Mouse (Mus musculus): ENCODE measurements around the gene Tmem214. TPM values are rescaled to one million over a fixed set of nuclear protein-coding genes. Genes with fewer than 3 reads are reported as not detected.
"Not testable (repeated sequence)": the region's sequence is repeated elsewhere in the genome, so short reads cannot be mapped to it uniquely, and the experiment has no call there.

The Tmem214 gene
- polyA plus RNA-seq, 1 experiment from 2014 or later: 63.3 TPM

- DNase-seq (ENCODE audit: low spot score); H3K27ac ChIP-seq (replicated peaks); H3K9me3 ChIP-seq (replicated peaks); H3K27me3 ChIP-seq (ENCODE audit: low read depth, poor library complexity, severe bottlenecking); H3K4me3 ChIP-seq: not testable (repeated sequence)
- H3K4me1 ChIP-seq: peaks cover 12% of the 10 kb centered on the region
- peaks cover 14% of the 10 kb centered on the region for H3K36me3 ChIP-seq
- 88% methylated on average over 4 of the region's 4 CpGs for WGBS
These were observed 14.0 kb downstream of the Tmem214 start for GRCm38 (mm10) chr5:30881839-30882238.

- H3K4me3 ChIP-seq: peak overlapping the region; percentile 73
- DNase-seq (ENCODE audit: low spot score): no peak
- H3K36me3 ChIP-seq: peaks cover 10% of the 10 kb centered on the region
- peaks cover 30% of the 10 kb centered on the region for H3K4me1 ChIP-seq
- H3K27me3 ChIP-seq (ENCODE audit: low read depth, poor library complexity, severe bottlenecking): no peaks in the 10 kb centered on the region
- 63% methylated on average over 4 of the region's 4 CpGs for WGBS
- H3K9me3 ChIP-seq (replicated peaks): no peaks in the 10 kb centered on the region
- peak overlapping the region; percentile 94; the same call in 1 of the 2 replicates for H3K27ac ChIP-seq (replicated peaks)
These were observed 18.4 kb downstream of the Tmem214 start for GRCm38 (mm10) chr5:30886209-30886608.

- Histone ChIP-seq H3K36me3 (peaks cover 15% of the 10 kb centered on the region), H3K27ac (replicated peaks) (peak overlapping the region; percentile 94), H3K4me3 (peak overlapping the region; percentile 73), H3K27me3 (ENCODE audit: low read depth, poor library complexity, severe bottlenecking) (no peaks in the 10 kb centered on the region), H3K9me3 (replicated peaks) (no peaks in the 10 kb centered on the region), H3K4me1 (peaks cover 30% of the 10 kb centered on the region)
- no peak for DNase-seq (ENCODE audit: low spot score)
- WGBS: 42% methylated on average over 5 of the region's 5 CpGs
These were observed 18.9 kb downstream of the Tmem214 start for GRCm38 (mm10) chr5:30886731-30887130.

GRCm38 (mm10) chr5:30887331-30887761 lies 19.5 kb downstream of the Tmem214 start:
- H3K9me3 ChIP-seq (replicated peaks): no peaks in the 10 kb centered on the region
- H3K4me3 ChIP-seq: peak overlapping the region; percentile 73
- H3K27ac ChIP-seq (replicated peaks): peak overlapping the region; percentile 94
- peaks cover 30% of the 10 kb centered on the region for H3K4me1 ChIP-seq
- no peaks in the 10 kb centered on the region for H3K27me3 ChIP-seq (ENCODE audit: low read depth, poor library complexity, severe bottlenecking)
- DNase-seq (ENCODE audit: low spot score): peak; percentile 83
- peaks cover 21% of the 10 kb centered on the region for H3K36me3 ChIP-seq
- under 1% methylated on average over 19 of the region's 19 CpGs for WGBS

- DNase-seq (ENCODE audit: low spot score): peak; percentile 95
- Histone ChIP-seq H3K36me3 (peaks cover 27% of the 10 kb centered on the region), H3K4me3 (peak overlapping the region; percentile 73), H3K27me3 (ENCODE audit: low read depth, poor library complexity, severe bottlenecking) (no peaks in the 10 kb centered on the region), H3K9me3 (replicated peaks) (no peaks in the 10 kb centered on the region), H3K4me1 (peaks cover 30% of the 10 kb centered on the region), H3K27ac (replicated peaks) (peak overlapping the region; percentile 94)
- under 1% methylated on average over 28 of the region's 28 CpGs for WGBS
These were observed 20.1 kb downstream of the Tmem214 start for GRCm38 (mm10) chr5:30887858-30888336.

- H3K27ac ChIP-seq (replicated peaks): peak within 1 kb of the TSS; percentile 94
- under 1% methylated on average over 42 of the region's 42 CpGs for WGBS
- no peaks in the 10 kb centered on the region for H3K9me3 ChIP-seq (replicated peaks)
- H3K4me3 ChIP-seq: peak within 1 kb of the TSS; percentile 73
- H3K27me3 ChIP-seq (ENCODE audit: low read depth, poor library complexity, severe bottlenecking): no peaks in the 10 kb centered on the region
- peaks cover 33% of the 10 kb centered on the region for H3K36me3 ChIP-seq
- peaks cover 30% of the 10 kb centered on the region for H3K4me1 ChIP-seq
- peak; percentile 98 for DNase-seq (ENCODE audit: low spot score)
These were observed 20.7 kb downstream of the Tmem214 start, which contains the start of gene Agbl5 for GRCm38 (mm10) chr5:30888337-30889087. TSS of gene Agbl5 (plus strand) at chr5:30888694.

GRCm38 (mm10) chr5:30889088-30889754 lies 21.4 kb downstream of the Tmem214 start:
- no peak for DNase-seq (ENCODE audit: low spot score)

GRCm38 (mm10) chr5:30890375-30890774 lies 22.6 kb downstream of the Tmem214 start:
- peaks cover 52% of the 10 kb centered on the region for H3K36me3 ChIP-seq

More at GRCm38 (mm10) chr5:30889088-30889754, 21.4 kb downstream of the Tmem214 start:
- peak overlapping the region; percentile 73 for H3K4me3 ChIP-seq
- peaks cover 30% of the 10 kb centered on the region for H3K4me1 ChIP-seq
- H3K9me3 ChIP-seq (replicated peaks): no peaks in the 10 kb centered on the region
- 2% methylated on average over 41 of the region's 42 CpGs for WGBS
- H3K27ac ChIP-seq (replicated peaks): peak overlapping the region; percentile 94
- peaks cover 40% of the 10 kb centered on the region for H3K36me3 ChIP-seq
- no peaks in the 10 kb centered on the region for H3K27me3 ChIP-seq (ENCODE audit: low read depth, poor library complexity, severe bottlenecking)

GRCm38 (mm10) chr5:30901860-30902259 lies 34.0 kb downstream of the Tmem214 start:
- peaks cover 19% of the 10 kb centered on the region for H3K4me1 ChIP-seq
- no peak overlapping the region for H3K4me3 ChIP-seq
- no peaks in the 10 kb centered on the region for H3K9me3 ChIP-seq (replicated peaks)
- peaks cover 91% of the 10 kb centered on the region for H3K36me3 ChIP-seq
- no peak overlapping the region for H3K27ac ChIP-seq (replicated peaks)
- no peak for DNase-seq (ENCODE audit: low spot score)
- 94% methylated on average over 5 of the region's 5 CpGs for WGBS
- H3K27me3 ChIP-seq (ENCODE audit: low read depth, poor library complexity, severe bottlenecking): no peaks in the 10 kb centered on the region

More at GRCm38 (mm10) chr5:30890375-30890774, 22.6 kb downstream of the Tmem214 start:
- DNase-seq (ENCODE audit: low spot score): no peak
- no peaks in the 10 kb centered on the region for H3K9me3 ChIP-seq (replicated peaks)
- H3K27ac ChIP-seq (replicated peaks): peak overlapping the region; percentile 94; the same call in 1 of the 2 replicates
- peak overlapping the region; percentile 73 for H3K4me3 ChIP-seq
- no peaks in the 10 kb centered on the region for H3K27me3 ChIP-seq (ENCODE audit: low read depth, poor library complexity, severe bottlenecking)
- WGBS: 88% methylated on average over 7 of the region's 7 CpGs
- peaks cover 30% of the 10 kb centered on the region for H3K4me1 ChIP-seq

GRCm38 (mm10) chr5:30907413-30908059 lies 39.7 kb downstream of the Tmem214 start, which contains the start of gene Ost4:
TSS of gene Ost4 (minus strand) at chr5:30907788.
- H3K9me3 ChIP-seq (replicated peaks): no peaks in the 10 kb centered on the region
- under 1% methylated on average over 58 of the region's 58 CpGs for WGBS
- peak within 1 kb of the TSS; percentile 70 for H3K4me3 ChIP-seq
- peak; percentile 97 for DNase-seq (ENCODE audit: low spot score)
- peaks cover 12% of the 10 kb centered on the region for H3K27me3 ChIP-seq (ENCODE audit: low read depth, poor library complexity, severe bottlenecking)
- peak within 1 kb of the TSS; percentile 92 for H3K27ac ChIP-seq (replicated peaks)
- H3K4me1 ChIP-seq: peaks cover 39% of the 10 kb centered on the region
- peaks cover 38% of the 10 kb centered on the region for H3K36me3 ChIP-seq

- H3K36me3 ChIP-seq: peaks cover 26% of the 10 kb centered on the region
- peak overlapping the region; percentile 92 for H3K27ac ChIP-seq (replicated peaks)
- peaks cover 50% of the 10 kb centered on the region for H3K4me1 ChIP-seq
- DNase-seq (ENCODE audit: low spot score): no peak
- peaks cover 12% of the 10 kb centered on the region for H3K27me3 ChIP-seq (ENCODE audit: low read depth, poor library complexity, severe bottlenecking)
- 56% methylated on average over 13 of the region's 13 CpGs for WGBS
- H3K4me3 ChIP-seq: peak overlapping the region; percentile 70
- H3K9me3 ChIP-seq (replicated peaks): no peaks in the 10 kb centered on the region
These were observed 40.9 kb downstream of the Tmem214 start for GRCm38 (mm10) chr5:30908426-30909299.
